10 mouse cellular contexts compared by ENCODE assay signal in the genomic region with DNA sequence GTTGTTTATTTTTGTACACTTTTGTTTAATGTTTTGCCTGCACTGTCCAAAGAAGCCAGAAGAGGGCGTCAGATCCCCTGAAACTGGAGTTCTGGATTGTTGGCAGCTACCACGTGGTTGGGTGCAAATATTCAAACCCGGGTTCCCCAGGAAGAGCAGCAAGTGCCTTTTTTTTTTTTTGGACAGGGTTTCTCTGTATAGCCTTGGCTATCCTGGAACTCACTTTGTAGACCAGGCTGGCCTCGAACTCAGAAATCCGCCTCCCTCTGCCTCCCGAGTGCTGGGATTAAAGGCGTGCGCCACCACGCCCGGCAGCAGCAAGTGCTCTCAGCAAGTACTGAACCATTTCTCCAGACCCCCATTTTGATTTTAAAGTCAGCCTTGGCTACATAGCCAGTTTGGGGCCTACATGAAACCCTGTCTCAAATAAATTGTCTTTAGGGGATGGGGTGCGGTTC. TPM values are rescaled to one million over a fixed set of nuclear protein-coding genes. Genes with fewer than 3 reads are reported as not detected.
A peak's percentile ranks its signal among the peaks of the same experiment; 100 is the strongest.
DNase-seq lines count a peak whose midpoint lies in the region; ATAC-seq and TF ChIP-seq lines count a peak whose summit lies in the region.
"Not testable (repeated sequence)": the region's sequence is repeated elsewhere in the genome, so short reads cannot be mapped to it uniquely, and the experiment has no call there.
"Had no signal": no experiment of that assay in that cellular context is flagged by ENCODE, and none has a peak within 500 bp of the region (broad histone marks: within the 10 kb centered on the region; RNA-seq: fewer than 3 reads in every experiment).

No protein-coding gene starts in this region.

- not testable (repeated sequence) for H3K27me3 ChIP-seq in CH12.LX (replicated peaks); embryonic facial prominence, embryonic 15.5 days; heart, embryonic 14.5 days (ENCODE audit: control insufficient read depth, insufficient read depth, low read length); kidney, embryonic 14.5 days (ENCODE audit: control insufficient read depth, insufficient read depth, low read length); liver, embryonic 13.5 days; myocyte (ENCODE audit: control insufficient read depth, insufficient read depth, insufficient read length); thymus, adult 2 months (ENCODE audit: control insufficient read depth, insufficient read depth, low read length)

- H3K4me3 ChIP-seq in CH12.LX (replicated peaks in 1 of 3; ENCODE audit: low read depth in 2 of 3, low read length in 2 of 3, poor library complexity in 1 of 3) (peak overlapping the region in 2 of 3 experiments; percentile 2 to 42), myocyte (peak overlapping the region; percentile 7)
- not testable (repeated sequence) for H3K4me3 ChIP-seq in bone marrow macrophage, adult 2 months (ENCODE audit: insufficient read depth, low read length); embryonic facial prominence, embryonic 15.5 days (replicated peaks); heart, embryonic 14.5 days (ENCODE audit: control insufficient read depth in 1 of 2, insufficient read depth in 1 of 2, low read depth in 1 of 2, low read length in 2 of 2); kidney, embryonic 14.5 days (ENCODE audit: low read length); thymus, adult 2 months (ENCODE audit: control insufficient read depth, insufficient read depth, low read length)
- peak overlapping the region; percentile 49; the same call in 1 of the 2 replicates for H3K4me3 ChIP-seq in liver, embryonic 13.5 days (replicated peaks)

- not testable (repeated sequence) for TF ChIP-seq POLR2A in CH12.LX (IDR thresholded peaks at IDR 0.05; ENCODE audit: low read depth, low read length); bone marrow macrophage, adult 2 months (IDR thresholded peaks at IDR 0.05; ENCODE audit: borderline replicate concordance, low read depth, low read length); myocyte (IDR thresholded peaks at IDR 0.05; ENCODE audit: insufficient read length, low read depth); thymus, adult 2 months (IDR thresholded peaks at IDR 0.05; ENCODE audit: control insufficient read depth, extremely low read depth, insufficient read depth, low read length, poor library complexity)

- not testable (repeated sequence) for H3K79me2 ChIP-seq in CH12.LX (replicated peaks; ENCODE audit: control insufficient read depth, extremely low read depth, insufficient read depth, poor library complexity, severe bottlenecking); myocyte (ENCODE audit: control insufficient read depth, insufficient read depth)

- peak; percentile 52 to 74 for TF ChIP-seq CTCF in CH12.LX (conservative IDR thresholded peaks at IDR 0.05 in 1 of 2, IDR thresholded peaks at IDR 0.05 in 1 of 2; ENCODE audit: low read depth in 2 of 2, low read length in 2 of 2)
- peak; percentile 38 for TF ChIP-seq CTCF in bone marrow macrophage, adult 2 months (IDR thresholded peaks at IDR 0.05; ENCODE audit: low read depth, low read length)
- TF ChIP-seq CTCF in thymus, adult 2 months (IDR thresholded peaks at IDR 0.05; ENCODE audit: borderline replicate concordance, control insufficient read depth, extremely low read depth, insufficient read depth, low read length, poor library complexity): not testable (repeated sequence)

- H3K36me3 ChIP-seq in CH12.LX (replicated peaks in 1 of 2; ENCODE audit: control insufficient read depth in 1 of 2, insufficient read depth in 1 of 2, low read length in 1 of 2); embryonic facial prominence, embryonic 15.5 days; heart, embryonic 14.5 days (ENCODE audit: control insufficient read depth, insufficient read depth, low read length); kidney, embryonic 14.5 days (ENCODE audit: control insufficient read depth, insufficient read depth, low read length); liver, embryonic 13.5 days; myocyte (ENCODE audit: control insufficient read depth, insufficient read depth); thymus, adult 2 months (ENCODE audit: control insufficient read depth, insufficient read depth, low read length): not testable (repeated sequence)

- 68% methylated on average over 11 of the region's 11 CpGs for whole genome bisulfite sequencing in embryonic facial prominence, embryonic 15.5 days
- WGBS in heart, embryonic 14.5 days: 61% methylated on average over 11 of the region's 11 CpGs
- 71% methylated on average over 11 of the region's 11 CpGs for WGBS in kidney, embryonic 14.5 days
- WGBS in liver, embryonic 13.5 days (ENCODE audit: insufficient replicate concordance): 49% methylated on average over 11 of the region's 11 CpGs
- 73% methylated on average over 11 of the region's 11 CpGs for WGBS in thymus, adult 2 months

- H3K4me1 ChIP-seq in CH12.LX (ENCODE audit: control insufficient read depth in 1 of 2, insufficient read depth in 2 of 2): peaks cover 3 to 33% of the 10 kb centered on the region in 2 experiments; a peak in 2 of 4 replicates
- peaks cover 39% of the 10 kb centered on the region for H3K4me1 ChIP-seq in bone marrow macrophage, adult 2 months (ENCODE audit: control insufficient read depth, insufficient read depth, low read length)
- H3K4me1 ChIP-seq in embryonic facial prominence, embryonic 15.5 days: peaks cover 23% of the 10 kb centered on the region
- peaks cover 27 to 39% of the 10 kb centered on the region in 2 experiments for H3K4me1 ChIP-seq in heart, embryonic 14.5 days (ENCODE audit: control insufficient read depth in 2 of 2, insufficient read depth in 2 of 2, low read length in 2 of 2)
- peaks cover 12% of the 10 kb centered on the region for H3K4me1 ChIP-seq in kidney, embryonic 14.5 days (ENCODE audit: control insufficient read depth, insufficient read depth, low read length)
- peaks cover 44% of the 10 kb centered on the region for H3K4me1 ChIP-seq in liver, embryonic 13.5 days (replicated peaks)
- peaks cover 11% of the 10 kb centered on the region for H3K4me1 ChIP-seq in thymus, adult 2 months (replicated peaks; ENCODE audit: control insufficient read depth, insufficient read depth, low read length)

- peak; percentile 72 for DNase-seq in CH12.LX (ENCODE audit: extremely low read depth)
- DNase-seq in liver, embryonic 13.5 days: not testable (repeated sequence)
- peak; percentile 34 for DNase-seq in thymus, adult 2 months

- in situ Hi-C loops in CH12.LX (cut with MboI; ENCODE audit: low pct_ligation_motif_present, low pct_unique_long_range_greater_than_20kb, low sequenced_read_pairs): not testable (repeated sequence)

- not testable (repeated sequence) for H3K9ac ChIP-seq in CH12.LX (ENCODE audit: insufficient read depth, low read depth); embryonic facial prominence, embryonic 15.5 days; kidney, embryonic 14.5 days (ENCODE audit: low read depth, low read length)
- H3K9ac ChIP-seq in heart, embryonic 14.5 days (ENCODE audit: low read length): peak overlapping the region; percentile 67; the same call in 1 of the 2 replicates
- H3K9ac ChIP-seq in liver, embryonic 13.5 days: peak overlapping the region; percentile 73

- TF ChIP-seq RAD21 in CH12.LX (IDR thresholded peaks at IDR 0.05; ENCODE audit: low read depth, low read length): peak; percentile 69

- not testable (repeated sequence) for H3K9me3 ChIP-seq in CH12.LX (replicated peaks; ENCODE audit: low read length); embryonic facial prominence, embryonic 15.5 days (replicated peaks); heart, embryonic 14.5 days (ENCODE audit: control insufficient read depth, low read length); kidney, embryonic 14.5 days (ENCODE audit: control insufficient read depth, low read length); liver, embryonic 13.5 days (replicated peaks)

- not testable (repeated sequence) for ATAC-seq in embryonic facial prominence, embryonic 15.5 days (ENCODE audit: insufficient number of reproducible peaks, low FRiP score, low TSS enrichment, low read depth); heart, embryonic 14.5 days (ENCODE audit: insufficient number of reproducible peaks, insufficient read depth, low FRiP score, low read depth); kidney, embryonic 14.5 days (ENCODE audit: low FRiP score, low TSS enrichment); liver, embryonic 13.5 days (ENCODE audit: low read depth)

- H3ac ChIP-seq in myocyte (ENCODE audit: control insufficient read depth, insufficient read length): not testable (repeated sequence)

- dilution Hi-C loops in CH12.LX (cut with MboI; ENCODE audit: extremely low pct_ligation_motif_present, extremely low pct_unique_long_range_greater_than_20kb, low sequenced_read_pairs): not testable (repeated sequence)

- not testable (repeated sequence) for TF ChIP-seq EP300 in CH12.LX (IDR thresholded peaks at IDR 0.05; ENCODE audit: low read length)

- not testable (repeated sequence) for H3K4me2 ChIP-seq in CH12.LX (ENCODE audit: insufficient read depth, low read depth, poor library complexity, severe bottlenecking)
- H3K4me2 ChIP-seq in embryonic facial prominence, embryonic 15.5 days (replicated peaks): peak overlapping the region; percentile 47
- H3K4me2 ChIP-seq in heart, embryonic 14.5 days (ENCODE audit: low read length): peak overlapping the region; percentile 49
- H3K4me2 ChIP-seq in kidney, embryonic 14.5 days (replicated peaks; ENCODE audit: low read depth, low read length): peak overlapping the region; percentile 34; the same call in 1 of the 2 replicates
- peak overlapping the region; percentile 76 for H3K4me2 ChIP-seq in liver, embryonic 13.5 days
- H3K4me2 ChIP-seq in myocyte (ENCODE audit: low read depth): peak overlapping the region; percentile 100

- not testable (repeated sequence) for H3K27ac ChIP-seq in CH12.LX (ENCODE audit: insufficient read depth, low read depth); thymus, adult 2 months (ENCODE audit: control insufficient read depth, insufficient read depth, low read length)
- peak overlapping the region; percentile 95 for H3K27ac ChIP-seq in bone marrow macrophage, adult 2 months (ENCODE audit: insufficient read depth, low read depth, low read length)
- peak overlapping the region; percentile 95 for H3K27ac ChIP-seq in embryonic facial prominence, embryonic 15.5 days (replicated peaks)
- H3K27ac ChIP-seq in heart, embryonic 14.5 days (replicated peaks in 1 of 2; ENCODE audit: control insufficient read depth in 1 of 2, insufficient read depth in 1 of 2, low read depth in 2 of 2, low read length in 2 of 2): peak overlapping the region; percentile 99
- peak overlapping the region; percentile 95 for H3K27ac ChIP-seq in kidney, embryonic 14.5 days (ENCODE audit: low read depth, low read length)
- H3K27ac ChIP-seq in liver, embryonic 13.5 days: peak overlapping the region; percentile 89

RNA-seq across cellular contexts. Expression of a gene that starts 45.4 kb away (rescaled TPM):
- total RNA-seq in CH12.LX (2012; rRNA removed): not detected in 2 replicates
- total RNA-seq in CH12.LX (2014; rRNA removed): not detected in 2 replicates
- not detected in 2 replicates for polyA plus RNA-seq in CH12.LX (2012; ENCODE audit: insufficient read length, low read depth)
- polyA plus RNA-seq in bone marrow macrophage, adult 2 months (2012; ENCODE audit: insufficient read depth, insufficient read length, missing spikeins): not detected in 2 replicates
- not detected in 2 replicates for polyA plus RNA-seq in embryonic facial prominence, embryonic 15.5 days (2015; fragmentation: Nextera tagmentation; extraction: Ambion mirVana)
- not detected in 2 replicates for polyA plus RNA-seq in heart, embryonic 14.5 days (2014; fragmentation: Nextera tagmentation; extraction: Ambion mirVana)
- not detected in 2 replicates for polyA plus RNA-seq in kidney, embryonic 14.5 days (2014; fragmentation: Nextera tagmentation; extraction: Ambion mirVana)
- polyA plus RNA-seq in liver, embryonic 13.5 days (2015; fragmentation: Nextera tagmentation; extraction: Ambion mirVana): not detected in 2 replicates
- polyA plus RNA-seq in myocyte (2012; fragmentation: generic; extraction: Trizol): not detected
- polyA plus RNA-seq in thymus, adult 2 months (2012; rRNA removed): 0.74 and 1.2 TPM in 2 replicates
- polyA plus RNA-seq: forebrain, embryonic 11.5 days; inflammation-experienced regulatory T-cells, adult 6 months had no signal

RNA-seq across cellular contexts. Expression of a gene that starts 45.5 kb away (rescaled TPM):
- total RNA-seq in CH12.LX (2012; rRNA removed) (0.13 TPM in 1 of 2 replicates, not detected in the other), CH12.LX (2014; rRNA removed) (not detected in 2 replicates)
- polyA plus RNA-seq in CH12.LX (2012; ENCODE audit: insufficient read length, low read depth) (0.16 TPM in 1 of 2 replicates, not detected in the other), myocyte (2012; fragmentation: generic; extraction: Trizol) (not detected)
- polyA plus RNA-seq in bone marrow macrophage, adult 2 months (2012; ENCODE audit: insufficient read depth, insufficient read length, missing spikeins): not detected in 2 replicates
- polyA plus RNA-seq in embryonic facial prominence, embryonic 15.5 days (2015; fragmentation: Nextera tagmentation; extraction: Ambion mirVana): not detected in 2 replicates
- not detected in 2 replicates for polyA plus RNA-seq in heart, embryonic 14.5 days (2014; fragmentation: Nextera tagmentation; extraction: Ambion mirVana)
- polyA plus RNA-seq in kidney, embryonic 14.5 days (2014; fragmentation: Nextera tagmentation; extraction: Ambion mirVana): not detected in 2 replicates
- not detected in 2 replicates for polyA plus RNA-seq in liver, embryonic 13.5 days (2015; fragmentation: Nextera tagmentation; extraction: Ambion mirVana)
- polyA plus RNA-seq in thymus, adult 2 months (2012; rRNA removed): 0.44 and 0.64 TPM in 2 replicates
- polyA plus RNA-seq: forebrain, embryonic 11.5 days had no signal

RNA-seq across cellular contexts. Expression of a gene that starts 55.0 kb away (rescaled TPM):
- 2,835 and 3,525 TPM in 2 replicates for total RNA-seq in CH12.LX (2012; rRNA removed)
- 5,060 and 5,084 TPM in 2 replicates for total RNA-seq in CH12.LX (2014; rRNA removed)
- 4,957 and 5,324 TPM in 2 replicates for polyA plus RNA-seq in CH12.LX (2012; ENCODE audit: insufficient read length, low read depth)
- 1,364 and 1,417 TPM in 2 replicates for polyA plus RNA-seq in bone marrow macrophage, adult 2 months (2012; ENCODE audit: insufficient read depth, insufficient read length, missing spikeins)
- 1,945 and 2,079 TPM in 2 replicates for polyA plus RNA-seq in embryonic facial prominence, embryonic 15.5 days (2015; fragmentation: Nextera tagmentation; extraction: Ambion mirVana)
- polyA plus RNA-seq in heart, embryonic 14.5 days (2014; fragmentation: Nextera tagmentation; extraction: Ambion mirVana): 788 and 789 TPM in 2 replicates
- 3,750 and 4,450 TPM in 2 replicates for polyA plus RNA-seq in kidney, embryonic 14.5 days (2014; fragmentation: Nextera tagmentation; extraction: Ambion mirVana)
- polyA plus RNA-seq in liver, embryonic 13.5 days (2015; fragmentation: Nextera tagmentation; extraction: Ambion mirVana): 1,483 and 1,688 TPM in 2 replicates
- polyA plus RNA-seq in myocyte (2012; fragmentation: generic; extraction: Trizol): 593 TPM
- polyA plus RNA-seq in thymus, adult 2 months (2012; rRNA removed): 2,341 and 3,054 TPM in 2 replicates
